Mouse (Mus musculus) gastrocnemius, adult 2 months (tissue): ENCODE measurements around the gene Gabrb2. TPM values are rescaled to one million over a fixed set of nuclear protein-coding genes. Genes with fewer than 3 reads are reported as not detected.

ENCODE experiments used
- DNase-seq: peaks from one replicate; pipeline ENCODE4 v3.0.0; 2022
- H3K27ac ChIP-seq: fragments of 200-600 bp; 2 replicates; pipeline ENCODE4 v1.8.1; 2022; ENCODE audit warnings: mild to moderate bottlenecking
- H3K4me3 ChIP-seq: fragments of 200-600 bp; 2 replicates; pipeline ENCODE4 v1.8.1; 2022; ENCODE audit warnings: mild to moderate bottlenecking, moderate library complexity
- CTCF ChIP-seq: fragments of 200-600 bp; IDR thresholded peaks from 2 replicates; pipeline ENCODE4 v1.8.1; 2022; ENCODE audit warnings: antibody characterized with exemption, mild to moderate bottlenecking, moderate library complexity
- intact Hi-C: fragments of 180-260 bp; cut with DNase I; formaldehyde crosslinking; loops from one replicate; pipeline ENCODE4 v1.15.1; 2025
- total RNA-seq, 2 experiments: library from RNA; stranded (reverse); gene quantifications; 2 replicates each; pipeline ENCODE4 v1.2.3; 2021

Gene Gabrb2
- total RNA-seq, 2 experiments from 2014 or later, result 0.61 to 0.79 TPM

GRCm38 (mm10) chr11:42571467-42571866 lies 151.9 kb downstream of the Gabrb2 start:
- Histone ChIP-seq H3K4me3 (no peak overlapping the region), H3K27ac (no peak overlapping the region)
- peak; percentile 47 for DNase-seq
- intact Hi-C loops, result no loop called here
- no peak for TF ChIP-seq CTCF

- no peak for DNase-seq
- no peak overlapping the region for H3K4me3 ChIP-seq
- intact Hi-C loops, result no loop called here
- no peak overlapping the region for H3K27ac ChIP-seq
- TF ChIP-seq CTCF, result no peak
These were observed 155.8 kb downstream of the Gabrb2 start for GRCm38 (mm10) chr11:42575146-42575873.

GRCm38 (mm10) chr11:42579804-42580203 lies 160.2 kb downstream of the Gabrb2 start:
- no peak for DNase-seq
- no peak for TF ChIP-seq CTCF
- Histone ChIP-seq H3K4me3 (no peak overlapping the region), H3K27ac (no peak overlapping the region)
- intact Hi-C loops, result no loop called here

- no peak overlapping the region for H3K27ac ChIP-seq
- no peak for DNase-seq
- no peak overlapping the region for H3K4me3 ChIP-seq
- intact Hi-C loops, result no loop called here
- TF ChIP-seq CTCF, result no peak
These were observed 161.6 kb downstream of the Gabrb2 start for GRCm38 (mm10) chr11:42581123-42581522.

GRCm38 (mm10) chr11:42581753-42582152 lies 162.2 kb downstream of the Gabrb2 start:
- DNase-seq, result no peak
- H3K27ac ChIP-seq, result no peak overlapping the region
- intact Hi-C loops, result no loop called here
- TF ChIP-seq CTCF, result no peak
- H3K4me3 ChIP-seq, result no peak overlapping the region

- no peak for TF ChIP-seq CTCF
- no peak for DNase-seq
These were observed 172.9 kb downstream of the Gabrb2 start for GRCm38 (mm10) chr11:42592418-42592817.

GRCm38 (mm10) chr11:42606225-42606624 lies 186.7 kb downstream of the Gabrb2 start:
- intact Hi-C loops, result no loop called here
- DNase-seq, result peak; percentile 67
- no peak overlapping the region for H3K4me3 ChIP-seq
- H3K27ac ChIP-seq, result no peak overlapping the region
- TF ChIP-seq CTCF, result no peak

More at GRCm38 (mm10) chr11:42592418-42592817, 172.9 kb downstream of the Gabrb2 start:
- Histone ChIP-seq H3K4me3 (no peak overlapping the region), H3K27ac (no peak overlapping the region)
- intact Hi-C loops, result no loop called here

GRCm38 (mm10) chr11:42609128-42609763 lies 189.7 kb downstream of the Gabrb2 start:
- Histone ChIP-seq H3K27ac (no peak overlapping the region), H3K4me3 (no peak overlapping the region)
- intact Hi-C loops, result no loop called here
- TF ChIP-seq CTCF, result no peak
- DNase-seq, result no peak

GRCm38 (mm10) chr11:42618195-42618594 lies 198.6 kb downstream of the Gabrb2 start:
- TF ChIP-seq CTCF, result no peak
- intact Hi-C loops, result no loop called here
- DNase-seq, result no peak

GRCm38 (mm10) chr11:42621109-42621508 lies 201.6 kb downstream of the Gabrb2 start:
- no peak for TF ChIP-seq CTCF
- DNase-seq, result no peak
- intact Hi-C loops, result no loop called here
- Histone ChIP-seq H3K27ac (no peak overlapping the region), H3K4me3 (no peak overlapping the region)

More at GRCm38 (mm10) chr11:42618195-42618594, 198.6 kb downstream of the Gabrb2 start:
- Histone ChIP-seq H3K4me3 (no peak overlapping the region), H3K27ac (no peak overlapping the region)

- DNase-seq, result no peak
- no peak for TF ChIP-seq CTCF
- intact Hi-C loops, result no loop called here
- no peak overlapping the region for H3K27ac ChIP-seq
- H3K4me3 ChIP-seq, result no peak overlapping the region
These were observed 230.6 kb downstream of the Gabrb2 start for GRCm38 (mm10) chr11:42650111-42650510.

- DNase-seq, result no peak
- TF ChIP-seq CTCF, result no peak
- intact Hi-C loops, result no loop called here
- Histone ChIP-seq H3K4me3 (no peak overlapping the region), H3K27ac (no peak overlapping the region)
These were observed 232.0 kb downstream of the Gabrb2 start for GRCm38 (mm10) chr11:42651572-42651971.

- intact Hi-C loops, result no loop called here
- H3K27ac ChIP-seq, result no peak overlapping the region
- no peak for DNase-seq
- H3K4me3 ChIP-seq, result no peak overlapping the region
- no peak for TF ChIP-seq CTCF
These were observed 234.6 kb downstream of the Gabrb2 start for GRCm38 (mm10) chr11:42654189-42654588.
